Mouse (Mus musculus) frontal cortex, adult (tissue): ENCODE measurements around the gene Sik2.
A peak's percentile ranks its signal among the peaks of the same experiment; 100 is the strongest.

ENCODE experiments used
- ATAC-seq: cut with Nextera tagmentation; 2 replicates; pipeline ENCODE4 v1.9.2; 2017; ENCODE audit warnings: mild to moderate bottlenecking, moderate library complexity, mixed read lengths; ENCODE audit not compliant: low TSS enrichment

Gene Sik2

DNA sequence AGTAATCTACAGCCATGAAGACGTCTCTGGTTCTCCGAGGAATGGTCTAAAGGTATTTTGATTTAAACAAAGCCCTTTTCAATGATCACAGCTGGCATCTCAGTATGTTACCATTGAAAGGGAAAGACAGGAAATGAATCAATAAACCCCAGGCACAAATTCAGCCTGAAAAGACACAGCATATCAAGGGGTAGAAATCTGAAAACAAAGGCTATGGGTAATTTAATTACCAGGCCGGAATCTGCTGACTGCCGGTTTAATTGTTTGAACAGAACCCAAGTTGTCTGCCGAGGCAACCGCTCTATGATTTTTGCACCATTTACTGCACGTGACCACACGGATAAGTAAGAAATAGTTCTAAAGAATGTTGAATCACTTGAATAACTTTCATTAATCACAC lies 22.8 kb downstream of the Sik2 start:
- ATAC-seq: no peak

DNA sequence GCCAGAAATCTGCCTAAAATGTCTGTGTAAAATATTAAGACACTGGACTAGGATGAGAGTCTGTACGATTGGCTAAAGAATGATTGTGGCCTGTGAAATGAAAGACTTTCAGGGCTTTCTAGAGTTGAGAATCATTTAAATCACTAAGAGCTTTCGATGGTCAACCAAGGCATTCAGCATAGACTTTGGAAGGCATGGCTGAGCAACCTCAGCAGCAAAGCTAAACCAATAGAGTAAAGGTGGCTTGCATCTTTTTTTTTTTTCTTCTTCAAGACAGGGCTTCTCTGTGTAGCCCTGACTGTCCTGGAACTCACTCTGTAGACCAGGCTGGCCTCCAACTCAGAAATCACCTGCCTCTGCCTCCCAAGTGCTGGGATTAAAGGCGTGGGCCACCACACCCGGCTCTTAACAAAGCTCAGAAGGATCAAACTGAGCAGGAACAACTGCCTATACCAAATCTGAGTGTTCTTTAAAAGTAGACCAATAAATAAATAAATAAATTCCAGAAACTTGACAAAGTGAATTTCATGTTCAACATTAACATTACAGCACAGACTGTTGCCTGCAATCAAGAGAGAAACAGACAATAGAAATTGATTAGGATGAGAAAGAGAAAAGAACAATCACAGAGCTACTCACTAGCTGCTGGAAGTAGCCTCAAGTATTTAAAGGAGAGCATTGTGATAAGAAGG lies 27.2 kb downstream of the Sik2 start:
- no peak for ATAC-seq

DNA sequence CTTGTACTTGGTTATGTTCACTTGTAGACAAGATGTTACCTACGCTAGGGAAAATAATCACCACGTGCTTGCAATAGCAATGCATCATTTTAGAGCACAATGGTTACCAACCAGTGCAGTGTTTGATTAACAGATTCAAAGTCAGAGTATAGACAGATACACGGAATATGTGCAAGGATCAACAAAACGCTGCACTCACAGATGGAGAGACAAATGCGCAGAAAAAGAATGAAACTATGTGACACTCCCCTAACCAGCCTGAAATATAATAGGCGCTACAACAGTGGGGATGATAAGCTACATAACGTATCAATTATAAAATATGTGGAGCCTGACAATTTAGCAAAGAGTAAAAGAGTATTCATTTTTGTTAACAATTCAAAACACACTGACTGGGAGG lies 34.2 kb downstream of the Sik2 start:
- ATAC-seq: no peak

DNA sequence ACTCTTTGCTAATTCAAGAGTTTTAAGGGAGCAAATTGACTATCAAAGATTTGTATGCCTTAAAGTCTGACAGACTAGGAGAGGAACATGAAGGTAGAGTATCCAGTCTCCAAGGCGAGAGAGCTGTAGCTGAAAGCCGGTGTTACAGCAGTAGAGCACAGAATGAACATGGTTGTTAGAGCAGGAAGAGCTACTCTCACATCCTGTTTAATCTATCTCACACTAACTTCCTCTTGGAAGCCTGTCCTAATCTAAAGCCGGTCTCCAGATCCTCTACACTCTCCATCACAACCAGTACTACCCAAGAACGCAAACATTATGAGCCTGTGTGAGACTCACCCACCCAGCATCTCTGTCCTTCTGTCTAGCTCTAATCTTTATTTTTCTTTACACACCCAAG lies 38.5 kb downstream of the Sik2 start:
- no peak for ATAC-seq

DNA sequence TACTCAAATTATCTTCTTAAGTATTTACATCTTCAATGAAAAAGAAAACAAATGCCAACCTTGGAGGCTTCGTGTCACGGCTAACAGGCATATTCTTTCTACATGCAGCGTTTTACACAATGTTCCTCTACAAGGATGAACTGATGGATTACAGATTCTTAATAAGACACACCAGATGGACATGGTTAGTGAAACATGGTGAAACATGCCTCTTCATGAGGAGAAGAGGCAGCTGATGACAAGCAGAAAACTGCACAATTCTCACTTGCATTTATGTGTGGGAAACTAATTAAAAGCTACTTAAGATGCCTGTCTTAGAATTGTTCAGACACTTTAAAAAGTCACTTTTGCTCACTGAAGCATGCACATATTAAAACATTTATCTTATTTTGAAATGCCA lies 39.6 kb downstream of the Sik2 start:
- no peak for ATAC-seq

DNA sequence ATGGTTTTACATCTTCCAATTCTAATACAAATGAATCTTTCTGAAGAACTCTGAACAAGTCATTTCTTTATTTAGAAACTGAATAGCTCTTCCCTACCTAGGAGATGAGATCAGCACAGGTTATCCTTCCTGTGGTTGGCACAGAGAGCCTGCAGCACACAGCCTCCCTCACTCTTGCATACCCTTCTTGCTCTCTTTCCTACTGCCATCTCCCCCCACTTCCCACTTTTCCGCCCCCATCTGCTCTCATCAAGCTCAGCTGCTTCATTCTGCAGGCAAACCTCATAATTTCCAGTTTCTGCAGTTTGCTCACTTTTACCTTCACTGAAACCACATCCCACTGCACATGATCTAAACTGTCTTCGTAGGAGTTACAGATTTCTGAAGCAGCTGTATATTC lies 42.6 kb downstream of the Sik2 start:
- peak; percentile 72 for ATAC-seq

DNA sequence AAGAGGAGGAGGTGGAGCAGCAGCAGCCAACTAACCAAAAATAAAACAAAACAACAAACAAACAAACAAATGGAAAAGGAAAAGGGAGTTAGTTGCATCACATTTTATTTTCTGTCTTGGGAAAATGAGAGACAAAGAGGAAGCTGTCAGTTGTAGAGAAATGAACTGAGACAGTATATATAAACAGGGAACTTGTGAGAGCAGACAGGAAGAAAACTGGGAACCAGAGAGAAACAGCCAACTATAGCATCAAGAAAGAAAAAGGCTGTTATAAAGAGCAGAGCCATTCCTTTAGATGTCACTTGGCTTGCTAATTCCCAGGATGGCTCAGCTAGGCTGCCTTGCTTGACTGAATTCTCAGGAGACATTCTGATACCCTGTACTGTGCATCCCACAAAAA lies 43.5 kb downstream of the Sik2 start:
- ATAC-seq: peak; percentile 59; the same call in 1 of the 2 replicates

DNA sequence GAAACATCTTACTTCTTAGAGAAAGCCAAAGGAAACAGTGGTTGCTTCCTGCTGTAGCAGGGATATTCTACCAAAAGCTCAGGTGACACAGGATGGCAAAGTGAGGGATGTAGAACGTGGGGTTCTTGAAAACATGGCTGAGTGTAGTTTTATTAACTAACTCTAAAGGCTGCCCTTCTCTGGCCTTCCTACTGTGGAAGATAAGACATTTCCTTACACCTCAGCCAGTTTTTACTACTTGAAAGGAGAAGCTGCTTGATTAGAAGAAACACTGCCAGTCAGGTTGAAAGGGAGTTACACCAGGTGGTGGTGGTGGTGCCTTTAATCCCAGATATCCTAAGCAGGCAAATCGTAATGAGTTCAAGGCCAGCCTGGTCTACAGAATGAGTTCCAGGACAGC lies 44.0 kb downstream of the Sik2 start:
- no peak for ATAC-seq

DNA sequence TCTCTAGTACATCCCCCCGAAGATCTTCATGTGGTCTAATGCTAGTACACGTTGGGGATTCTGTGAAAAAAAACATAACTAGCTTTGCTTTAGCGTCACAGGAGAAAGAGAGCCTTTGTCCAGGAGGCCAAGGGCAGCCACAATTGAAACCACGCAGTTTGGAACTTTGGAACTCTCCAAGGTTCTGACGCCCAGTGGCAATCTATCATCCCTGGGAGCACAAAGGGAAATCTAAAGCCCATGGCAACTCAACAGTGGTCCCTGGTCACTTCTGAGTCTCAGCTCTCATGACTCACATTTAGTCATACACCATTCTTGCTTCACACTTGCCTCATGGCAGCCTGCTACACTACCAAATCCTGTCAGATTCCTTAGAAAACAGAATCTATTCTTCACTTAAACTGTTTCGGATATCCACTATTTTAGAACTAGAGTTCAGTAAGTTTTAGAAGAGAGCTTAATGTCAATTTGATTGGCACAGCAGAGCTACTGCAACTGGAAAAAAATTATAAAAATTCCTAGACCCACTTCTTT lies 50.9 kb downstream of the Sik2 start:
- ATAC-seq: peak; percentile 34; the same call in 1 of the 2 replicates

DNA sequence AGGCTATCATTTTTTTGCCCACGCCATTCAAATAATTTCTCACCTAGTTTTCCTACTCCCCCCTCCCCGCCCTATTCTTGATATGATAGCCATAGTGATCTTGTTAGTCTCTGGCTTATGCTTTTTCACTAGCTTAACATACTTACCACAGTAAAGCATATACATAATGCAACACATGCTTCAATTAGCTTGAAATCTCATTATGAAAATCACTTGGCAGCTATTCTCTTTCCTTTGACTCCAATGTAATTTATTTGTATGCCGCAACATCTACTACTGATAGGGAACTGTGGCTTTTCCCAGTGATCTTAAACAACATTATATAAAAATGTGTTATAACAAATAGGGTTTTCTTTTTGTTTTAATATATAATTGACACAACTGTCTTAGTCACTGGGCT lies 53.7 kb downstream of the Sik2 start:
- ATAC-seq: no peak

DNA sequence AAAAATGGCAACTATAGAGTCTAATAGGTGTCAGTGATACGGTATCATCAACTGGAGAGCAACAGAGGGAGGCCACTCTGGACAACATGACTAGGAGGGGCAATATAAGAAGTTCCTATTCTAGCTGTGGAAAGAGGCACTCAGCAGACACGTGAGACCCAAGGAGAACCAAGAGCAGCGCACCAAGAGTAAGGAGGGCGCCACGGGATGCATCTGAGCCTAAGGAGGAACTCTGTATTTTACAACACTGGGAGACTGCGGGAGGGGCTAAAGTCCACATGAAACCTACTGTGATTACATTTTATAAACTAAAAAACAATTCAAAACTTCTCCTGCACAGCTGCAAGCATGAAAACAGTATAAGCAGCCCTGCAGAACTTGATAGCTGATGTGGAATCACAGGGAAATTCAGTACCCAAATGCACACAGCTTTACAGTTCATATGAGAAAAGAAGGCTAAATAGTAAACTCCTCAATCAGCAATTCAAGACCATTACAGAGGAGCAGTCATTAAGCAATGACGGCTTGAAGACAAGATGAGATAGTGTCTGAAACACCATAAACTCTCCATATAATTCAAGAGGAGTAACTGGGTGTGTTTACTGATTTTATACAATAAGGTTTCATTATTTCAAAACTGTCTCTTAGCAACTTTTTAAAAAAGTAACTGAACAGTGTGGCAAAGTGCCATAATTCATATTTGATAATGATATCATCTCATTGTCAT lies 60.6 kb downstream of the Sik2 start:
- ATAC-seq: no peak

DNA sequence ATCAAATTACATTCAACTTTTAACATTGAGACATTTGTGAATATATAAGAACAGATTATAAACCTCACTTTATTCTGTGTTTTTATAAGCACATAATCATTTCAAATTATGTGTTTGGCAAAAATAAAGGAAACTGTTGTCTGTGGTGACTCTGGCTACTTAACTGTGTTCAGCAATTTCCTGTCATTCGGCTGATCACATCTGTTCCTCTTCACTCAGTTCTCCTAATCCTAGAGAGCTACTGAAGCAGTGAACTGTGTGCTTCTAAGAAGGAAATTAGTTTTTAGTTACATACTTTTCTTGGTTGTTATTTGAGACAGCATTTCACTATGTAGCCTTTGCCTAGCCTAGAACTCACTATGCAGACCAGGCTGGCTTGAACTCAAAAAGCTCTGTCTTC lies 62.5 kb downstream of the Sik2 start:
- ATAC-seq: no peak

DNA sequence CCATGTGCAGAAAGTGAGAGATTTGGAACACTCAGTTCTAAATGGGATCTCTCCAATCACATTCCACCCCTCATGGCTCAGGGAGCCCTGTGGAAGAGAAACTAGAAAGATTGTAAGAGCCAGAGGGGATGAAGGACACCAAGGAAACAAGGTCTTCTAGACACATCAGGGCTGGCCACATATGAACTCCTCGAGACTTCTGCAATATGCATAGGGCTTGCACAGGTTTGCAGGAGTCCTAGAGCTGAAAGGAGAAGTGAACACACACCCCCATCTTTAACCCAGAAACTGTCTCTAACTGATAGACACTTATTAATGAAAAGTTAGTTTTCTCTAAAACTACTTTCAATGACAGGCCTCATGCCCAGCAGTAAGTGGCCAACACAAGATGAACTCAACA lies 64.0 kb downstream of the Sik2 start:
- ATAC-seq: no peak

DNA sequence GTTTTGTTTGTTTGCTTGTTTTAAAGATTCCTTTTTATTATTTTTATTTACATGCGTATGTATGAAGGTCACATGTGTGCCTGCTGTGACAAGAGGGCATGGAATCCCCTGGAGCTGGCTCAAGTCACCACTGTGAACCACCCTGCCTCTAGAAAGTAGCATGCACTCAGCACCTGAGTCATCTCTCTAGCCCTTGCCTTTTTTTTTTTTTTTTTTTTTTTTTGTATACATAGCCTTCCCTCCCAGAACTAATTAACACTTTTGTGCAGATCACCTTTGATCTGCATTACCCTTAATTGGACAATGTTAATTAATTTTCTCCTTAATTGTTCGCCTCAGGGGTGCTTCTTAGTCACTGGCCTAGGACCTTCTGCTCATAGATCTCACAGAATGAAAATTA lies 66.2 kb downstream of the Sik2 start:
- no peak for ATAC-seq

DNA sequence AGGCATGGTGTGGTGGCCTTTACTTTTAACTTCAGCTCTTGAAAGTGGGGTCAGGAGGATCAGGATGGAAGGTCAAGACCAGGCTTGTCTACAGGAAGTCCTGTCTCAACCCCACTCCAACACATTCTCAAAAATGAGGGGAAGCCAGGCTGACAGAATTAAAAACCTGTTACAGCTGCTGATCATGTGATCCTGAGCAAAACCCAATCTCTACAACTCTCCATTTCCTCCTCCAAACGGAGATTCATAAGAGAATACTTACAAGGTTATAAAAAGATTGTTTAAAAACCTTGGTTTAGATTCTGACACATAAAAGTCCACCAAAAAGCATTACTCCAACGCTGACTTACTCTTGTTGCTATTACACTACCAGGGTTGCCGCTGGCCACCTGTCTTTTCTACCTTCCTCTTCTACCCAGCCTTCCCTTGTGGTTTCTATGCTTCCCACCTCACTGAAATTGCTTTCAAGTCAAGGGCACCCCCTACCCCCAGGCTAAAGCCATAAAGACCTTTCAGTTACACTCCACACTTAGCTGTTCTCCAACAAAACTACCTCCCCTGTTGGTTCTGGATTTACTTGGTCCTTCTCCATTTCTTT lies 67.0 kb downstream of the Sik2 start:
- no peak for ATAC-seq

DNA sequence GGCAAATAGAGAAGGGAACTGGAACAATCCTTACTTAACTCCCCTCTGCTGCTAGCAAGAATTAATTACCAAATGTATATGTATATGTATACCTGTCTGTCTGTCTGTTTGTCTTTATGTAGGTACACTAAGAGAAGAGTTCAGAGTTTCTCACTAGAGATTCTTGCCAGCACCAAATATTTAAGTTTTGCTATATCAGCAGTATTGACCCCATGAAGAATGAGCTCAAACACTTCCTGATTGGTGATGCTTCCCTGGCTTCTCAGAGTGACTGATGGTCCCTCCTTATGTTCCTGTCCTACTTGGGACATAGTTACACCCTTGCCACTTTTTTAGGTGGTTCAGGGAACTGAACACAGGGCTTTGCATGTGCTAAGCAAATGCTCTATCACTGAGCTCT lies 78.9 kb downstream of the Sik2 start:
- no peak for ATAC-seq

DNA sequence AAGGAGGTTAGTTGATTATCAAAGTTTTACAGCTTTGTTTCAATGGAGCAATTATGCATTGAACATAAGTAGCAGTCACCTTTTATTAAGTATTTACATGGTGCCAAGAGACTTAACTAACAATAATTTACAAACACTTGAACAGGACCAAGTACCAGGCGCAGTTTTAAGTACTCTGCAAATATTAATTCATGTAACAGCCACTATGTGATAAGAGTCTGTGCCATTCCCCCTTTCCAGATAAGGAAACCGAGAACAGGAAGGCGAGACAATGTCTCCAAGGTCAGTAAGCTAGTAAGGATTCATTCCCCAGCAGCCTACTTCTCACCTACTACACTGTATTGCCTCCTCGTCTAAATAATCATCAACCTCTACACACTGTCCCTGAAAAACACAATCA lies 83.1 kb downstream of the Sik2 start:
- ATAC-seq: no peak

DNA sequence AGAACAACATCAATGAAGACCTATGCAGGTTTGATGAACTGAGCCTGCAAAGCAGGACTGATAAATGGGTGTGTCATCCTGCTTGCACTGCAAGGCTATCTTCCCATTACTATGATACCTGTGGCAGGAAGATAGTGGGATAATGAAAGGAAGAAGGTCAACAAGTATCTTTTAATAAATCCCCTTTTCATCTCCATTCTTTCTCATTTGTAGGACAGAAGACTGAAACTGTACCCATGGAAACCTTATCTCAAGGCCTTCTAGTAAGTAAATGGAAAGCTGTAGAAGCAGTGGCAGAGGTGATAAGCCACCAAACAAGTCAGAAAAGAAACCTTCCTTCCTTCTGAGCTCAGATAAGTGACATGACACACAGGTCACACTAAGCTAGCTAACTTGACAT lies 84.4 kb downstream of the Sik2 start:
- ATAC-seq: no peak

DNA sequence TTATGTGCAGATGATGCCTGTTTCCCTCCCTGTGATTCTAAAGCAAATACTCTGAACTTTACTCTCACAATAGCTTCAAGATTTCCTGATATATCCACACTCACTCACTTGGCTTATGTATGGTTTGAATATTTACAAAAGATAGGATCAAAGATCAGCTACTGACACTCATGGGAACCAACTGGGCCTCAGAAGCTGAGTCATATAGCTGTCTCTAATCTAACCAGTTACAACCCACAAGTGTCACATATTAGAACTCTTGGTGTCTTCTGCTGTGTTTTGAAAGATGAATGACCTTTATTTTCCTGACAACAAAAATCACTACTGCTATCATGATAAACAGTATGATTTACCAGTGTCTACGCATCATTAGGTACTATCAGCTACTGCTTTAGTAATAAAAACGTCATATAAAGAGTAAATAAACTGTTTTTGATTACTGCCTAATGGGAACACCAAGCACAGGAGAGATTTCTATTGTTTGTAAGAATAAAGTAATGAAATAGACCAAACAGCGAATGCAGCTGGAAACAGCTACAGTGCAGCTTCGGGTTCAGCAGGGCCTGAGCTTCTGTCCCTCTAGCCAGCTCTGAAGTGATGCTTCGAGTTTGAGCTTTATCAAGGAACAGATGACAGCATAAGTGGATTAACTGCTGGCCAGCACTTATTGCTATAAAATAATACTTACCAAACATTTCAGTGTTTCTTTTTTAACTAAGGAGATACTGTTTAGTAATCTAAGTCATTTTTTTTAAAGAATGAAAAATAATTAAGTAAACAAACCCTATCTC lies 86.3 kb downstream of the Sik2 start:
- no peak for ATAC-seq

DNA sequence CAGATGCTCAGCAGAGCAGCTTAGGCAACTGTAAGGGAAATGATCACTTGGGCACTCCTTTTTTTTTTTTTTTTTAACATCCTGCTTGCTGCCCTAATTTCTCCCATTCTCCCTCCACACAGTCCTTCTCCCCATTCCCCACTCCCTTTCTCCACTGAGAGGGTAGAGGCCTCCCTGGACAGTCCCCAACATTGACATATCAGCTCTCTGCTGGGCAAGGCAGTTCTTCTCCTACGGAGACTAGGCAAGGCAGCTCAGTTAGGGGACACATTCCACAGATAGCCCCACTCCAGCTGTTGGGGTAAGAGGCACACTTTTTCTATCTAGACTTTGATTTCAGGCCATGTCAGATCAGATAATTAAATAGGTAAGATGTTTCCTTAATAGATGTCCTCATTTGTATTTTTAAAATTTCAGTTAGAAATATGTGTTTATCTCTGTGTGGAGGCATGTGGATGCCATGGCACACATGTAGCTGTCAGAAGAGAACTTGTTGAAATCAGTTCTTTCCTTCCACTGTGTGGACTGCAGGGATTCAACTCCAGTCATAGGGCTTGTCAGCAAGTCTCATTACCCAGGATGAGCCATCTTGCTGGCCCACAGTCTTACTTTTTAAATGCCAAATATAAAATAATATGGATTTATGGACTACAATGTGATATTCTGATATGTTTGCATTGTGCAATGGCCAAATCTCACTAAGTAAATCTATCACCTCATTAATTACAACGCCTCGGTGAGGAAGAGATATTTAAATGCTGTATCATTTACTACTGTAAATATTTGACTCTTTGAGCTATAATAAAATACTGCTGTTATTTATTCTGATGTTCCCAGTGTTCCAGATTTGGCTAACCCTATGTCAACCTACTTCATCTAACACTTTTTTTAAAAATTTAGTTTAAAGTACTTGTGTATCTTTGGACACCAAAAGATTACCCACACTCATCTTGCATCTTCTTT lies 87.7 kb downstream of the Sik2 start:
- no peak for ATAC-seq

DNA sequence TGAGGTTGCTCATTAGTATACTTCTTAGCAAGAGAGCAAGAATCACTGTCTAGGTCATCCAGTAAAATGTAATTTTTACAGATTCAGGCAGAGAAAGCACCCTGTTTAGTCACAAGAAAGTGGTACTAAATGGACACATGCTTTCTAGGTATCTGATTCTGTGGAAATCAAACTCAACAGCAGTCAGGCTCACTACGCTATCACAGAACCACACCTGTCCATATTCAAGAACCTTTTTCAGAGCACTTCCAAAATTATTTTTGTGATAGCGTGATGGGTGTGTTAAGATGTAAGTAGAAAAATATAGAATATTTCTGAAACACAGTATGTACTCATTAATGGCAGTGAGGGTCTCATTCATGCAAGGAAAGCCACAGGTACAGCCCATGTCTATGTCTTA lies 89.3 kb downstream of the Sik2 start:
- no peak for ATAC-seq
